Mouse (Mus musculus): ENCODE measurements at regions not wholly inside any gene's neighbourhood (a gene's known extent, or its start where the extent isn't known, plus 50 kb on each side); places are given as distances from the start of the nearest gene placed in this dataset.

GRCm38 (mm10) chr12:51058569-51058968 lies 289.3 kb upstream of the G2e3 start:
- peak overlapping the region; percentile 30 for H3K4me2 ChIP-seq

GRCm38 (mm10) chr12:51058104-51058503 lies 289.8 kb upstream of the G2e3 start:
- no peak overlapping the region for H3K4me2 ChIP-seq
- no peak for ATAC-seq (ENCODE audit: insufficient number of reproducible peaks, insufficient read depth, low FRiP score, low TSS enrichment, low read depth)

More at GRCm38 (mm10) chr12:51058569-51058968, 289.3 kb upstream of the G2e3 start:
- peak overlapping the region; percentile 2; the same call in 1 of the 2 replicates for H3K27ac ChIP-seq
- peaks cover 3% of the 10 kb centered on the region; the same call in 1 of the 2 replicates for H3K4me1 ChIP-seq
- H3K36me3 ChIP-seq = no peaks in the 10 kb centered on the region
- 30% methylated on average over 12 of the region's 12 CpGs for WGBS
- no peaks in the 10 kb centered on the region for H3K27me3 ChIP-seq
- no peak for ATAC-seq (ENCODE audit: insufficient number of reproducible peaks, insufficient read depth, low FRiP score, low TSS enrichment, low read depth)
- H3K4me3 ChIP-seq = no peak overlapping the region
- H3K9me3 ChIP-seq = no peaks in the 10 kb centered on the region
- no peak overlapping the region; the same call in 1 of the 2 replicates for H3K9ac ChIP-seq

GRCm38 (mm10) chr12:51047116-51047515 lies 300.7 kb upstream of the G2e3 start:
- no peak for ATAC-seq (ENCODE audit: insufficient number of reproducible peaks, insufficient read depth, low FRiP score, low TSS enrichment, low read depth)

More at GRCm38 (mm10) chr12:51058104-51058503, 289.8 kb upstream of the G2e3 start:
- no peak overlapping the region for H3K9ac ChIP-seq
- H3K4me1 ChIP-seq = peaks cover 3% of the 10 kb centered on the region; the same call in 1 of the 2 replicates
- no peaks in the 10 kb centered on the region for H3K27me3 ChIP-seq
- no peaks in the 10 kb centered on the region for H3K36me3 ChIP-seq
- no peaks in the 10 kb centered on the region for H3K9me3 ChIP-seq
- 71% methylated on average over 10 of the region's 10 CpGs for WGBS
- H3K4me3 ChIP-seq = no peak overlapping the region
- no peak overlapping the region for H3K27ac ChIP-seq

GRCm38 (mm10) chr12:51045437-51045836 lies 302.4 kb upstream of the G2e3 start:
- H3K9me3 ChIP-seq = no peaks in the 10 kb centered on the region
- no peak overlapping the region for H3K4me2 ChIP-seq
- no peak overlapping the region for H3K4me3 ChIP-seq
- no peak overlapping the region for H3K9ac ChIP-seq
- no peaks in the 10 kb centered on the region for H3K36me3 ChIP-seq
- no peaks in the 10 kb centered on the region for H3K27me3 ChIP-seq
- 35% methylated on average over 9 of the region's 9 CpGs for WGBS
- H3K4me1 ChIP-seq = no peaks in the 10 kb centered on the region
- no peak for ATAC-seq (ENCODE audit: insufficient number of reproducible peaks, insufficient read depth, low FRiP score, low TSS enrichment, low read depth)
- no peak overlapping the region for H3K27ac ChIP-seq

More at GRCm38 (mm10) chr12:51047116-51047515, 300.7 kb upstream of the G2e3 start:
- no peak overlapping the region for H3K27ac ChIP-seq
- H3K4me1 ChIP-seq = no peaks in the 10 kb centered on the region
- no peak overlapping the region for H3K4me2 ChIP-seq
- no peak overlapping the region for H3K9ac ChIP-seq
- no peaks in the 10 kb centered on the region for H3K9me3 ChIP-seq
- no peak overlapping the region for H3K4me3 ChIP-seq
- no peaks in the 10 kb centered on the region for H3K27me3 ChIP-seq
- H3K36me3 ChIP-seq = no peaks in the 10 kb centered on the region
- 65% methylated on average over 7 of the region's 7 CpGs for WGBS

GRCm38 (mm10) chr12:51045020-51045419 lies 302.8 kb upstream of the G2e3 start:
- Histone ChIP-seq H3K4me3 (no peak overlapping the region), H3K36me3 (no peaks in the 10 kb centered on the region)
- 24% methylated on average over 1 of the region's 1 CpGs for WGBS

GRCm38 (mm10) chr12:51032193-51032592 lies 315.7 kb upstream of the G2e3 start:
- Histone ChIP-seq H3K27me3 (peaks cover 8% of the 10 kb centered on the region; the same call in 1 of the 2 replicates), H3K4me1 (no peaks in the 10 kb centered on the region; the same call in 1 of the 2 replicates), H3K4me2 (no peak overlapping the region), H3K27ac (no peak overlapping the region), H3K4me3 (no peak overlapping the region), H3K36me3 (no peaks in the 10 kb centered on the region), H3K9ac (no peak overlapping the region), H3K9me3 (no peaks in the 10 kb centered on the region)
- 70% methylated on average over 2 of the region's 2 CpGs for WGBS
- ATAC-seq (ENCODE audit: insufficient number of reproducible peaks, insufficient read depth, low FRiP score, low TSS enrichment, low read depth) = no peak

More at GRCm38 (mm10) chr12:51045020-51045419, 302.8 kb upstream of the G2e3 start:
- Histone ChIP-seq H3K4me2 (no peak overlapping the region), H3K4me1 (no peaks in the 10 kb centered on the region), H3K27ac (no peak overlapping the region), H3K9me3 (no peaks in the 10 kb centered on the region), H3K27me3 (no peaks in the 10 kb centered on the region), H3K9ac (no peak overlapping the region)
- ATAC-seq (ENCODE audit: insufficient number of reproducible peaks, insufficient read depth, low FRiP score, low TSS enrichment, low read depth) = no peak

GRCm38 (mm10) chr12:51028601-51029174 lies 319.2 kb upstream of the G2e3 start:
- ATAC-seq (ENCODE audit: insufficient number of reproducible peaks, insufficient read depth, low FRiP score, low TSS enrichment, low read depth) = no peak
- H3K4me3 ChIP-seq = no peak overlapping the region
- no peaks in the 10 kb centered on the region for H3K36me3 ChIP-seq
- H3K4me2 ChIP-seq = peak overlapping the region; percentile 18
- no peaks in the 10 kb centered on the region for H3K9me3 ChIP-seq
- no peak overlapping the region for H3K9ac ChIP-seq
- 30% methylated on average over 10 of the region's 10 CpGs for WGBS
- H3K27me3 ChIP-seq = peaks cover 9% of the 10 kb centered on the region; the same call in 1 of the 2 replicates
- no peaks in the 10 kb centered on the region; the same call in 1 of the 2 replicates for H3K4me1 ChIP-seq
- no peak overlapping the region for H3K27ac ChIP-seq

GRCm38 (mm10) chr12:51026046-51026445 lies 321.8 kb upstream of the G2e3 start:
- H3K4me3 ChIP-seq = no peak overlapping the region
- H3K27ac ChIP-seq = no peak overlapping the region
- H3K27me3 ChIP-seq = peaks cover 9% of the 10 kb centered on the region; the same call in 1 of the 2 replicates
- WGBS = 84% methylated on average over 5 of the region's 5 CpGs
- H3K4me2 ChIP-seq = no peak overlapping the region
- no peak for ATAC-seq (ENCODE audit: insufficient number of reproducible peaks, insufficient read depth, low FRiP score, low TSS enrichment, low read depth)
- no peaks in the 10 kb centered on the region; the same call in 1 of the 2 replicates for H3K4me1 ChIP-seq
- no peaks in the 10 kb centered on the region for H3K9me3 ChIP-seq
- no peaks in the 10 kb centered on the region for H3K36me3 ChIP-seq
- no peak overlapping the region for H3K9ac ChIP-seq

GRCm38 (mm10) chr12:51025531-51025930 lies 322.3 kb upstream of the G2e3 start:
- no peak overlapping the region for H3K4me3 ChIP-seq
- no peak overlapping the region for H3K9ac ChIP-seq
- H3K36me3 ChIP-seq = no peaks in the 10 kb centered on the region
- 76% methylated on average over 3 of the region's 3 CpGs for WGBS
- no peak overlapping the region for H3K27ac ChIP-seq
- no peaks in the 10 kb centered on the region; the same call in 1 of the 2 replicates for H3K4me1 ChIP-seq
- peaks cover 9% of the 10 kb centered on the region; the same call in 1 of the 2 replicates for H3K27me3 ChIP-seq
- no peak for ATAC-seq (ENCODE audit: insufficient number of reproducible peaks, insufficient read depth, low FRiP score, low TSS enrichment, low read depth)
- H3K4me2 ChIP-seq = no peak overlapping the region
- no peaks in the 10 kb centered on the region for H3K9me3 ChIP-seq

GRCm38 (mm10) chr12:51024057-51024743 lies 323.7 kb upstream of the G2e3 start:
- peak; percentile 78; the same call in 1 of the 2 replicates for ATAC-seq (ENCODE audit: insufficient number of reproducible peaks, insufficient read depth, low FRiP score, low TSS enrichment, low read depth)

GRCm38 (mm10) chr12:51018185-51018584 lies 329.7 kb upstream of the G2e3 start:
- ATAC-seq (ENCODE audit: insufficient number of reproducible peaks, insufficient read depth, low FRiP score, low TSS enrichment, low read depth) = no peak
- no peaks in the 10 kb centered on the region for H3K9me3 ChIP-seq
- no peaks in the 10 kb centered on the region for H3K27me3 ChIP-seq
- H3K9ac ChIP-seq = no peak overlapping the region
- H3K36me3 ChIP-seq = no peaks in the 10 kb centered on the region
- no peak overlapping the region for H3K4me3 ChIP-seq
- 70% methylated on average over 5 of the region's 5 CpGs for WGBS
- no peaks in the 10 kb centered on the region for H3K4me1 ChIP-seq
- H3K4me2 ChIP-seq = no peak overlapping the region
- no peak overlapping the region for H3K27ac ChIP-seq

More at GRCm38 (mm10) chr12:51024057-51024743, 323.7 kb upstream of the G2e3 start:
- Histone ChIP-seq H3K27me3 (peaks cover 9% of the 10 kb centered on the region; the same call in 1 of the 2 replicates), H3K4me1 (no peaks in the 10 kb centered on the region; the same call in 1 of the 2 replicates), H3K27ac (no peak overlapping the region), H3K9me3 (no peaks in the 10 kb centered on the region), H3K4me2 (no peak overlapping the region), H3K9ac (no peak overlapping the region), H3K36me3 (no peaks in the 10 kb centered on the region), H3K4me3 (no peak overlapping the region)
- 84% methylated on average over 3 of the region's 3 CpGs for WGBS

- H3K9ac ChIP-seq = no peak overlapping the region
- 93% methylated on average over 6 of the region's 6 CpGs for WGBS
- H3K4me1 ChIP-seq = no peaks in the 10 kb centered on the region
- H3K4me2 ChIP-seq = no peak overlapping the region
- ATAC-seq (ENCODE audit: insufficient number of reproducible peaks, insufficient read depth, low FRiP score, low TSS enrichment, low read depth) = no peak
- no peaks in the 10 kb centered on the region for H3K36me3 ChIP-seq
- no peaks in the 10 kb centered on the region for H3K9me3 ChIP-seq
- H3K27ac ChIP-seq = no peak overlapping the region
- H3K4me3 ChIP-seq = no peak overlapping the region
- no peaks in the 10 kb centered on the region for H3K27me3 ChIP-seq
Observed at GRCm38 (mm10) chr12:51016081-51016480, 331.8 kb upstream of the G2e3 start.

Data from embryonic facial prominence, embryonic 13.5 days (tissue).